Mouse (Mus musculus): ENCODE data around the gene Ydjc. TPM values are rescaled to one million over a fixed set of nuclear protein-coding genes. Genes with fewer than 3 reads are reported as not detected.

Gene Ydjc
- total and polyA plus RNA-seq, 3 experiments, result 54.3 to 70.9 (median 65.3) TPM

- H3K27me3 ChIP-seq (replicated peaks), result no peaks in the 10 kb centered on the region
- peaks cover 5 to 21% of the 10 kb centered on the region in 2 experiments for H3K4me1 ChIP-seq (ENCODE audit: control insufficient read depth in 1 of 2, insufficient read depth in 2 of 2)
- peak within 1 kb of the TSS; percentile 85 for H3K4me2 ChIP-seq (ENCODE audit: insufficient read depth, low read depth, poor library complexity, severe bottlenecking)
- no peaks in the 10 kb centered on the region for H3K9me3 ChIP-seq (replicated peaks; ENCODE audit: low read length)
- TF ChIP-seq TBP (conservative IDR thresholded peaks at IDR 0.05; ENCODE audit: low read depth, low read length), result peak; percentile 80
- TF ChIP-seq USF2 (conservative IDR thresholded peaks at IDR 0.05; ENCODE audit: low read depth, low read length), result no peak
- peak; percentile 90 for TF ChIP-seq MYC (IDR thresholded peaks at IDR 0.05; ENCODE audit: low read depth, low read length)
- no peak for TF ChIP-seq UBTF (IDR thresholded peaks at IDR 0.05; ENCODE audit: low read depth, low read length)
- peak; percentile 67 for TF ChIP-seq CHD2 (IDR thresholded peaks at IDR 0.05; ENCODE audit: low read length)
- peak; percentile 86 for TF ChIP-seq ZMIZ1 (IDR thresholded peaks at IDR 0.05; ENCODE audit: low read depth, low read length)
- peak; percentile 82 for TF ChIP-seq MAX (IDR thresholded peaks at IDR 0.05; ENCODE audit: low read length)
- TF ChIP-seq JUND (conservative IDR thresholded peaks at IDR 0.05; ENCODE audit: low read depth, low read length), result no peak; the same call in 1 of the 2 replicates
- peak; percentile 63 for TF ChIP-seq IRF4 (IDR thresholded peaks at IDR 0.05; ENCODE audit: low read depth, low read length)
- TF ChIP-seq JUN (IDR thresholded peaks at IDR 0.05; ENCODE audit: insufficient read depth, low read depth, low read length), result no peak
- TF ChIP-seq ELF1 (IDR thresholded peaks at IDR 0.05; ENCODE audit: low read depth, low read length), result peak; percentile 97
- TF ChIP-seq ZC3H11A (IDR thresholded peaks at IDR 0.05; ENCODE audit: low read depth, low read length), result no peak
- TF ChIP-seq USF1 (IDR thresholded peaks at IDR 0.05; ENCODE audit: low read depth, low read length), result no peak
- peak; percentile 62 for TF ChIP-seq ZNF384 (IDR thresholded peaks at IDR 0.05; ENCODE audit: low read depth, low read length)
- TF ChIP-seq POLR2A (IDR thresholded peaks at IDR 0.05; ENCODE audit: low read depth, low read length), result peak; percentile 95
- TF ChIP-seq PAX5 (IDR thresholded peaks at IDR 0.05; ENCODE audit: low read length), result no peak
- peak; percentile 97 for TF ChIP-seq KAT2A (IDR thresholded peaks at IDR 0.05; ENCODE audit: insufficient replicate concordance, low read length)
- TF ChIP-seq ETS1 (conservative IDR thresholded peaks at IDR 0.05; ENCODE audit: low read depth, low read length), result no peak
- peak; percentile 89 for TF ChIP-seq TCF12 (IDR thresholded peaks at IDR 0.05; ENCODE audit: low read depth, low read length)
- TF ChIP-seq CTCF (conservative IDR thresholded peaks at IDR 0.05 in 1 of 2, IDR thresholded peaks at IDR 0.05 in 1 of 2; ENCODE audit: low read depth in 2 of 2, low read length in 2 of 2), result no peak
- peak; percentile 49 for TF ChIP-seq NRF1 (IDR thresholded peaks at IDR 0.05; ENCODE audit: low read depth, low read length)
- TF ChIP-seq SMC3 (IDR thresholded peaks at IDR 0.05; ENCODE audit: low read depth, low read length), result no peak
- peak; percentile 65 for TF ChIP-seq MXI1 (IDR thresholded peaks at IDR 0.05; ENCODE audit: low read depth, low read length)
- TF ChIP-seq BHLHE40 (IDR thresholded peaks at IDR 0.05; ENCODE audit: low read depth, low read length), result 0 out of 2 replicates have a peak, but pooled peaks have one; percentile 5
- TF ChIP-seq SIN3A (IDR thresholded peaks at IDR 0.05; ENCODE audit: low read length), result peak; percentile 94
- TF ChIP-seq MEF2A (IDR thresholded peaks at IDR 0.05; ENCODE audit: borderline replicate concordance, low read depth, low read length), result peak; percentile 59; the same call in 1 of the 2 replicates
- 0 out of 2 replicates have a peak, but pooled peaks have one; percentile 11 for TF ChIP-seq EP300 (IDR thresholded peaks at IDR 0.05; ENCODE audit: low read length)
- TF ChIP-seq CHD1 (IDR thresholded peaks at IDR 0.05; ENCODE audit: low read depth, low read length), result no peak
- TF ChIP-seq NELFE (IDR thresholded peaks at IDR 0.05; ENCODE audit: low read depth, low read length), result peak; percentile 93
- TF ChIP-seq POLR2AphosphoS2 (IDR thresholded peaks at IDR 0.05; ENCODE audit: low read depth, low read length), result peak; percentile 91
- TF ChIP-seq RAD21 (IDR thresholded peaks at IDR 0.05; ENCODE audit: low read depth, low read length), result no peak
- 0 out of 2 replicates have a peak, but pooled peaks have one; percentile 32 for TF ChIP-seq MAZ (IDR thresholded peaks at IDR 0.05; ENCODE audit: low read depth, low read length)
- TF ChIP-seq MAFK (IDR thresholded peaks at IDR 0.05; ENCODE audit: insufficient replicate concordance, low read length), result no peak
- TF ChIP-seq RCOR1 (conservative IDR thresholded peaks at IDR 0.05; ENCODE audit: low read depth, low read length), result no peak
- TF ChIP-seq GABPA (IDR thresholded peaks at IDR 0.05; ENCODE audit: insufficient replicate concordance, low read depth, low read length), result peak; percentile 71; the same call in 1 of the 2 replicates
- TF ChIP-seq ZKSCAN1 (IDR thresholded peaks at IDR 0.05; ENCODE audit: borderline replicate concordance, low read depth, low read length), result no peak
- peak; percentile 67; the same call in 1 of the 2 replicates for TF ChIP-seq E2F4 (IDR thresholded peaks at IDR 0.05; ENCODE audit: insufficient replicate concordance, low read depth, low read length)
- peak; percentile 99 for TF ChIP-seq HCFC1 (IDR thresholded peaks at IDR 0.05; ENCODE audit: low read depth, low read length)
- dilution Hi-C loops (cut with MboI; ENCODE audit: extremely low pct_ligation_motif_present, extremely low pct_unique_long_range_greater_than_20kb, low sequenced_read_pairs), result no loop called here
- H3K9ac ChIP-seq (ENCODE audit: insufficient read depth, low read depth), result peak within 1 kb of the TSS; percentile 46
- peak within 1 kb of the TSS; percentile 53 for H3K27ac ChIP-seq (ENCODE audit: insufficient read depth, low read depth)
- peak within 1 kb of the TSS; percentile 73 to 86 (median 74) for H3K4me3 ChIP-seq (replicated peaks in 1 of 3; ENCODE audit: low read depth in 2 of 3, low read length in 2 of 3, poor library complexity in 1 of 3)
- H3K79me2 ChIP-seq (replicated peaks; ENCODE audit: control insufficient read depth, extremely low read depth, insufficient read depth, poor library complexity, severe bottlenecking), result peaks cover 24% of the 10 kb centered on the region
- H3K36me3 ChIP-seq (replicated peaks in 1 of 2; ENCODE audit: control insufficient read depth in 1 of 2, insufficient read depth in 1 of 2, low read length in 1 of 2), result peaks cover 35 to 65% of the 10 kb centered on the region in 2 experiments
- in situ Hi-C loops (cut with MboI; ENCODE audit: low pct_ligation_motif_present, low pct_unique_long_range_greater_than_20kb, low sequenced_read_pairs), result no loop called here
- peak; percentile 92 for DNase-seq (ENCODE audit: extremely low read depth)
Observed at GRCm38 (mm10) chr16:17110771-17111743, 33.4 kb upstream of the Ydjc start, which contains the start of gene Ppil2. TSS of gene Ppil2 (minus strand) at chr16:17111257.

Measured in CH12.LX (cell line).